In genomic region chr10:120417488-120418118, GRCm38 (mm10) we compare ENCODE assay signal across 8 mouse cellular contexts. TPM values are rescaled to one million over a fixed set of nuclear protein-coding genes. Genes with fewer than 3 reads are reported as not detected.
DNase-seq lines count a peak whose midpoint lies in the region; ATAC-seq lines count a peak whose summit lies in the region.

No protein-coding gene starts in this region.

- no peaks in the 10 kb centered on the region for H3K27me3 ChIP-seq in embryonic facial prominence, embryonic 15.5 days
- no peaks in the 10 kb centered on the region for H3K27me3 ChIP-seq in kidney, embryonic 16.5 days (ENCODE audit: insufficient read depth, low read length)
- no peaks in the 10 kb centered on the region for H3K27me3 ChIP-seq in midbrain, embryonic 13.5 days

- ATAC-seq in embryonic facial prominence, embryonic 15.5 days (ENCODE audit: insufficient number of reproducible peaks, low FRiP score, low TSS enrichment, low read depth): no peak
- ATAC-seq in kidney, embryonic 16.5 days (ENCODE audit: low FRiP score, low TSS enrichment): peak; percentile 80
- ATAC-seq in midbrain, embryonic 13.5 days: peak; percentile 80
- ATAC-seq in monocyte, adult 5-6 weeks (replicated peaks; ENCODE audit: insufficient number of reproducible peaks, low FRiP score, low TSS enrichment, poor library complexity, severe bottlenecking): no peak

- WGBS in embryonic facial prominence, embryonic 15.5 days: 19% methylated on average over 7 of the region's 7 CpGs
- 6% methylated on average over 7 of the region's 7 CpGs for WGBS in kidney, embryonic 16.5 days
- 3% methylated on average over 7 of the region's 7 CpGs for WGBS in midbrain, embryonic 13.5 days

- H3K4me2 ChIP-seq in embryonic facial prominence, embryonic 15.5 days (replicated peaks): peak overlapping the region; percentile 15; the same call in 1 of the 2 replicates
- peak overlapping the region; percentile 38 for H3K4me2 ChIP-seq in kidney, embryonic 16.5 days (replicated peaks; ENCODE audit: low read depth, low read length)
- H3K4me2 ChIP-seq in midbrain, embryonic 13.5 days (replicated peaks): peak overlapping the region; percentile 27

- peaks cover 47% of the 10 kb centered on the region for H3K4me1 ChIP-seq in embryonic facial prominence, embryonic 15.5 days
- peaks cover 80% of the 10 kb centered on the region for H3K4me1 ChIP-seq in kidney, embryonic 16.5 days (ENCODE audit: insufficient read depth, low read length)
- H3K4me1 ChIP-seq in midbrain, embryonic 13.5 days (replicated peaks): peaks cover 42% of the 10 kb centered on the region

- peak; percentile 23 for DNase-seq in adrenal gland, adult 2 months
- DNase-seq in adrenal gland, adult 8-10 months: no peak
- no peak for DNase-seq in urinary bladder, postnatal 4 days (ENCODE audit: low spot score in 2 of 2)
- DNase-seq in left cerebral cortex, adult 9 months (ENCODE audit: low spot score in 2 of 2): no peak

- H3K4me3 ChIP-seq in embryonic facial prominence, embryonic 15.5 days (replicated peaks): no peak overlapping the region
- H3K4me3 ChIP-seq in kidney, embryonic 16.5 days (ENCODE audit: low read length): peak overlapping the region; percentile 5; the same call in 1 of the 2 replicates
- H3K4me3 ChIP-seq in midbrain, embryonic 13.5 days (replicated peaks): no peak overlapping the region

- no peak overlapping the region for H3K9ac ChIP-seq in embryonic facial prominence, embryonic 15.5 days
- peak overlapping the region; percentile 46 for H3K9ac ChIP-seq in kidney, embryonic 16.5 days (replicated peaks; ENCODE audit: low read length)
- 0 out of 2 replicates have a peak overlapping the region, but pooled peaks have one; percentile 7 for H3K9ac ChIP-seq in midbrain, embryonic 13.5 days (replicated peaks)

- H3K27ac ChIP-seq in embryonic facial prominence, embryonic 15.5 days (replicated peaks): peak overlapping the region; percentile 58
- peak overlapping the region; percentile 92 for H3K27ac ChIP-seq in kidney, embryonic 16.5 days (ENCODE audit: low read length)
- peak overlapping the region; percentile 77 for H3K27ac ChIP-seq in midbrain, embryonic 13.5 days

- no peaks in the 10 kb centered on the region for H3K36me3 ChIP-seq in embryonic facial prominence, embryonic 15.5 days
- H3K36me3 ChIP-seq in kidney, embryonic 16.5 days (ENCODE audit: insufficient read depth, low read length): peaks cover 12% of the 10 kb centered on the region; the same call in 1 of the 2 replicates
- H3K36me3 ChIP-seq in midbrain, embryonic 13.5 days: no peaks in the 10 kb centered on the region

- no peaks in the 10 kb centered on the region for H3K9me3 ChIP-seq in embryonic facial prominence, embryonic 15.5 days (replicated peaks)
- H3K9me3 ChIP-seq in kidney, embryonic 16.5 days (ENCODE audit: low read length): no peaks in the 10 kb centered on the region
- H3K9me3 ChIP-seq in midbrain, embryonic 13.5 days: no peaks in the 10 kb centered on the region

RNA-seq across cellular contexts. Expression of gene Hmga2, which starts 58.7 kb away (rescaled TPM):
- total RNA-seq in adrenal gland, adult 2 months (2021): 1 to 10 TPM; 3.2 to 4.6 TPM
- 0.70 and 0.88 TPM in 2 replicates for polyA plus RNA-seq in adrenal gland, adult 2 months (2012; rRNA removed)
- 1 to 10 TPM; 3.9 to 4.7 (median 4.3) TPM for total RNA-seq in adrenal gland, adult 8-10 months (2022)
- 11.1 and 11.5 TPM in 2 replicates for polyA plus RNA-seq in embryonic facial prominence, embryonic 15.5 days (2015; fragmentation: Nextera tagmentation; extraction: Ambion mirVana)
- polyA plus RNA-seq in kidney, embryonic 16.5 days (2015; fragmentation: Nextera tagmentation; extraction: Ambion mirVana): 15.4 and 21.2 TPM in 2 replicates
- polyA plus RNA-seq in midbrain, embryonic 13.5 days (2015; fragmentation: Nextera tagmentation; extraction: Ambion mirVana): 3.6 and 4.2 TPM in 2 replicates
- not detected in 3 replicates for total RNA-seq in monocyte, adult 5-6 weeks (2017)

Comparison
In these comparisons a context has a peak if more than half of its experiments do, and no peak if none do; other contexts are left out.
1. ATAC-seq: peak in kidney, embryonic 16.5 days (single experiment) and midbrain, embryonic 13.5 days (single experiment); none in embryonic facial prominence, embryonic 15.5 days (single experiment) and monocyte, adult 5-6 weeks (single experiment).
2. Peak in every context shown above with its lines, with median percentiles within 50 percentile points of each other: H3K27ac ChIP-seq and H3K4me2 ChIP-seq.